Mouse (Mus musculus): ENCODE results near the gene Rhoa.

- TF ChIP-seq CTCF (IDR thresholded peaks at IDR 0.05; ENCODE audit: low read depth, low read length) (no peak), GATA1 (IDR thresholded peaks at IDR 0.05; ENCODE audit: borderline replicate concordance, low read length) (no peak), GATA2 (IDR thresholded peaks at IDR 0.05; ENCODE audit: borderline replicate concordance, low read depth, low read length) (no peak), POLR2AphosphoS5 (IDR thresholded peaks at IDR 0.05; ENCODE audit: insufficient replicate concordance, low read depth, low read length) (no peak), TAL1 (conservative IDR thresholded peaks at IDR 0.05; ENCODE audit: low read depth, low read length) (no peak)
Measured at GRCm38 (mm10) chr9:108337848-108338550, 32.1 kb downstream of the Rhoa start.
